14 mouse cellular contexts compared by ENCODE assay signal in genomic region chr9:62432261-62433060, GRCm38 (mm10).
DNase-seq lines count a peak whose midpoint lies in the region; ATAC-seq lines count a peak whose summit lies in the region.
"Had no signal": no experiment of that assay in that cellular context is flagged by ENCODE, and none has a peak within 500 bp of the region (broad histone marks: within the 10 kb centered on the region; RNA-seq: fewer than 3 reads in every experiment).

No protein-coding gene starts in this region.

- peak overlapping the region; percentile 18; the same call in 1 of the 2 replicates for H3K27ac ChIP-seq in heart, embryonic 16.5 days (ENCODE audit: low read length)
- peak overlapping the region; percentile 25; the same call in 1 of the 2 replicates for H3K27ac ChIP-seq in midbrain, embryonic 13.5 days
- no peak overlapping the region for H3K27ac ChIP-seq in midbrain, embryonic 16.5 days (ENCODE audit: low read length)
- H3K27ac ChIP-seq in forebrain, embryonic 16.5 days (ENCODE audit: low read length), result peak overlapping the region; percentile 10; the same call in 1 of the 2 replicates
- H3K27ac ChIP-seq: kidney, embryonic 15.5 days; limb, embryonic 13.5 days; neural tube, embryonic 12.5 days; stomach, embryonic 15.5 days had no signal

- peak; percentile 23 to 38 for DNase-seq in cerebellum, postnatal 10 days
- no peak for DNase-seq in cerebellum, postnatal 4 days (ENCODE audit: low spot score in 2 of 2)
- DNase-seq in heart, postnatal 4 days, result no peak
- DNase-seq in urinary bladder, postnatal 25 days (ENCODE audit: low spot score), result no peak
- DNase-seq: gastrocnemius, postnatal 10 days; lung, adult 18-20 months had no signal

- no peaks in the 10 kb centered on the region for H3K27me3 ChIP-seq in heart, embryonic 16.5 days (ENCODE audit: control insufficient read depth, insufficient read depth, low read length)
- no peaks in the 10 kb centered on the region for H3K27me3 ChIP-seq in midbrain, embryonic 13.5 days
- no peaks in the 10 kb centered on the region for H3K27me3 ChIP-seq in midbrain, embryonic 16.5 days (ENCODE audit: control insufficient read depth, insufficient read depth, low read depth, low read length)
- H3K27me3 ChIP-seq in forebrain, embryonic 16.5 days (replicated peaks; ENCODE audit: control insufficient read depth, insufficient read depth, low read length), result no peaks in the 10 kb centered on the region
- H3K27me3 ChIP-seq: kidney, embryonic 15.5 days; limb, embryonic 13.5 days; neural tube, embryonic 12.5 days; stomach, embryonic 15.5 days had no signal

- H3K4me2 ChIP-seq in heart, embryonic 16.5 days (ENCODE audit: low read depth, low read length), result no peak overlapping the region
- H3K4me2 ChIP-seq in midbrain, embryonic 13.5 days (replicated peaks), result no peak overlapping the region
- H3K4me2 ChIP-seq in midbrain, embryonic 16.5 days (ENCODE audit: low read length), result no peak overlapping the region
- no peak overlapping the region for H3K4me2 ChIP-seq in forebrain, embryonic 16.5 days (ENCODE audit: low read length)
- H3K4me2 ChIP-seq: kidney, embryonic 15.5 days; limb, embryonic 13.5 days; neural tube, embryonic 12.5 days; stomach, embryonic 15.5 days had no signal

- no peak overlapping the region; the same call in 1 of the 2 replicates for H3K9ac ChIP-seq in heart, embryonic 16.5 days (ENCODE audit: low read length)
- no peak overlapping the region; the same call in 1 of the 2 replicates for H3K9ac ChIP-seq in midbrain, embryonic 13.5 days (replicated peaks)
- no peak overlapping the region for H3K9ac ChIP-seq in midbrain, embryonic 16.5 days (ENCODE audit: low read depth, low read length)
- H3K9ac ChIP-seq in forebrain, embryonic 16.5 days (replicated peaks; ENCODE audit: low read depth, low read length), result 0 out of 2 replicates have a peak overlapping the region, but pooled peaks have one; percentile 3
- H3K9ac ChIP-seq: kidney, embryonic 15.5 days; limb, embryonic 13.5 days; neural tube, embryonic 12.5 days; stomach, embryonic 15.5 days had no signal

- peaks cover 5% of the 10 kb centered on the region for H3K36me3 ChIP-seq in heart, embryonic 16.5 days (ENCODE audit: control insufficient read depth, insufficient read depth)
- H3K36me3 ChIP-seq in midbrain, embryonic 13.5 days, result peaks cover 43% of the 10 kb centered on the region
- peaks cover 13% of the 10 kb centered on the region for H3K36me3 ChIP-seq in midbrain, embryonic 16.5 days (ENCODE audit: control insufficient read depth, insufficient read depth, low read length)
- peaks cover 25% of the 10 kb centered on the region for H3K36me3 ChIP-seq in forebrain, embryonic 16.5 days (ENCODE audit: control insufficient read depth, insufficient read depth)
- H3K36me3 ChIP-seq: stomach, embryonic 15.5 days had no signal

- WGBS in heart, embryonic 16.5 days, result 69% methylated on average over 15 of the region's 15 CpGs
- WGBS in midbrain, embryonic 13.5 days, result 70% methylated on average over 15 of the region's 15 CpGs
- 62% methylated on average over 15 of the region's 15 CpGs for WGBS in midbrain, embryonic 16.5 days
- WGBS in forebrain, embryonic 16.5 days, result 70% methylated on average over 15 of the region's 15 CpGs

- H3K4me3 ChIP-seq in heart, embryonic 16.5 days (ENCODE audit: low read length), result no peak overlapping the region
- H3K4me3 ChIP-seq in midbrain, embryonic 13.5 days (replicated peaks), result no peak overlapping the region
- H3K4me3 ChIP-seq in midbrain, embryonic 16.5 days (ENCODE audit: low read depth, low read length), result no peak overlapping the region
- no peak overlapping the region for H3K4me3 ChIP-seq in forebrain, embryonic 16.5 days (replicated peaks; ENCODE audit: low read length)
- H3K4me3 ChIP-seq: kidney, embryonic 15.5 days; limb, embryonic 13.5 days; neural tube, embryonic 12.5 days; stomach, embryonic 15.5 days had no signal

- no peaks in the 10 kb centered on the region for H3K9me3 ChIP-seq in heart, embryonic 16.5 days (replicated peaks; ENCODE audit: control insufficient read depth, low read length)
- no peaks in the 10 kb centered on the region for H3K9me3 ChIP-seq in midbrain, embryonic 13.5 days
- no peaks in the 10 kb centered on the region for H3K9me3 ChIP-seq in midbrain, embryonic 16.5 days (replicated peaks; ENCODE audit: control insufficient read depth, low read length, poor library complexity, severe bottlenecking)
- H3K9me3 ChIP-seq in forebrain, embryonic 16.5 days (ENCODE audit: control insufficient read depth, low read length), result no peaks in the 10 kb centered on the region
- H3K9me3 ChIP-seq: kidney, embryonic 15.5 days; limb, embryonic 13.5 days; neural tube, embryonic 12.5 days; stomach, embryonic 15.5 days had no signal

- H3K4me1 ChIP-seq in heart, embryonic 16.5 days (ENCODE audit: control insufficient read depth, insufficient read depth, low read length), result peaks cover 32% of the 10 kb centered on the region
- H3K4me1 ChIP-seq in midbrain, embryonic 13.5 days (replicated peaks), result peaks cover 24% of the 10 kb centered on the region
- peaks cover 4% of the 10 kb centered on the region for H3K4me1 ChIP-seq in midbrain, embryonic 16.5 days (ENCODE audit: control insufficient read depth, insufficient read depth, low read length)
- peaks cover 10% of the 10 kb centered on the region for H3K4me1 ChIP-seq in forebrain, embryonic 16.5 days (replicated peaks; ENCODE audit: control insufficient read depth, insufficient read depth, low read length)

- ATAC-seq in heart, embryonic 16.5 days (replicated peaks; ENCODE audit: extremely low read depth, insufficient read depth, low FRiP score), result no peak
- no peak for ATAC-seq in midbrain, embryonic 13.5 days
- ATAC-seq in midbrain, embryonic 16.5 days, result no peak
- ATAC-seq in forebrain, embryonic 16.5 days, result no peak

Comparison
In these comparisons a context has a peak if more than half of its experiments do, and no peak if none do; other contexts are left out.
1. DNase-seq: peak in cerebellum, postnatal 10 days (2 of 2); none in cerebellum, postnatal 4 days (0 of 2), heart, postnatal 4 days (single experiment) and urinary bladder, postnatal 25 days (single experiment).